Mouse (Mus musculus) cerebellum, adult 11-12 months (tissue): ENCODE measurements around the gene Ror1.
A peak's percentile ranks its signal among the peaks of the same experiment; 100 is the strongest.

Experiments used
- DNase-seq: peaks from one replicate; pipeline ENCODE4 v3.0.0; 2022

Gene Ror1

GRCm38 (mm10) chr4:100216587-100216986, 121.0 kb downstream of the Ror1 start:
- no peak for DNase-seq

GRCm38 (mm10) chr4:100219026-100219425, 123.4 kb downstream of the Ror1 start:
- DNase-seq: peak; percentile 93

- peak; percentile 44 for DNase-seq
These were observed 124.0 kb downstream of the Ror1 start for GRCm38 (mm10) chr4:100219599-100219998.

- DNase-seq: peak; percentile 70
These were observed 126.6 kb downstream of the Ror1 start for GRCm38 (mm10) chr4:100221978-100222737.

GRCm38 (mm10) chr4:100223532-100223931, 127.9 kb downstream of the Ror1 start:
- DNase-seq: no peak

- DNase-seq: no peak
These were observed 128.4 kb downstream of the Ror1 start for GRCm38 (mm10) chr4:100223965-100224364.

- DNase-seq: no peak
These were observed 131.0 kb downstream of the Ror1 start for GRCm38 (mm10) chr4:100226619-100227018.

GRCm38 (mm10) chr4:100228106-100228505, 132.5 kb downstream of the Ror1 start:
- DNase-seq: no peak

- DNase-seq: no peak
These were observed 134.7 kb downstream of the Ror1 start for GRCm38 (mm10) chr4:100230245-100230644.

GRCm38 (mm10) chr4:100230963-100231362, 135.4 kb downstream of the Ror1 start:
- no peak for DNase-seq

GRCm38 (mm10) chr4:100231906-100232305, 136.3 kb downstream of the Ror1 start:
- DNase-seq: no peak

GRCm38 (mm10) chr4:100232541-100232940, 136.9 kb downstream of the Ror1 start:
- no peak for DNase-seq

- no peak for DNase-seq
These were observed 138.2 kb downstream of the Ror1 start for GRCm38 (mm10) chr4:100233770-100234169.

- no peak for DNase-seq
These were observed 140.7 kb downstream of the Ror1 start for GRCm38 (mm10) chr4:100236339-100236738.

GRCm38 (mm10) chr4:100242061-100242756, 146.6 kb downstream of the Ror1 start:
- no peak for DNase-seq

- DNase-seq: no peak
These were observed 148.7 kb downstream of the Ror1 start for GRCm38 (mm10) chr4:100244250-100244649.

- DNase-seq: no peak
These were observed 149.1 kb downstream of the Ror1 start for GRCm38 (mm10) chr4:100244701-100245100.

GRCm38 (mm10) chr4:100247826-100248225, 152.2 kb downstream of the Ror1 start:
- DNase-seq: no peak

GRCm38 (mm10) chr4:100248273-100248672, 152.7 kb downstream of the Ror1 start:
- no peak for DNase-seq

GRCm38 (mm10) chr4:100251270-100251669, 155.7 kb downstream of the Ror1 start:
- no peak for DNase-seq

- no peak for DNase-seq
These were observed 156.5 kb downstream of the Ror1 start for GRCm38 (mm10) chr4:100252050-100252449.

GRCm38 (mm10) chr4:100252646-100253045, 157.1 kb downstream of the Ror1 start:
- no peak for DNase-seq

- DNase-seq: no peak
These were observed 157.8 kb downstream of the Ror1 start for GRCm38 (mm10) chr4:100253401-100253800.

- DNase-seq: no peak
These were observed 158.2 kb downstream of the Ror1 start for GRCm38 (mm10) chr4:100253831-100254230.
